Mouse (Mus musculus) liver, postnatal 0 days (tissue): ENCODE measurements around the gene Camk1.

Source experiments
- CTCF ChIP-seq: sonication (generic); IDR thresholded peaks from 2 replicates; pipeline ENCODE4 v1.5.1; 2016; ENCODE audit warnings: antibody characterized with exemption, low read depth
- EP300 ChIP-seq: IDR thresholded peaks from 2 replicates; pipeline ENCODE4 v1.6.1; 2016; ENCODE audit warnings: antibody characterized with exemption, low read depth, mild to moderate bottlenecking

DNA sequence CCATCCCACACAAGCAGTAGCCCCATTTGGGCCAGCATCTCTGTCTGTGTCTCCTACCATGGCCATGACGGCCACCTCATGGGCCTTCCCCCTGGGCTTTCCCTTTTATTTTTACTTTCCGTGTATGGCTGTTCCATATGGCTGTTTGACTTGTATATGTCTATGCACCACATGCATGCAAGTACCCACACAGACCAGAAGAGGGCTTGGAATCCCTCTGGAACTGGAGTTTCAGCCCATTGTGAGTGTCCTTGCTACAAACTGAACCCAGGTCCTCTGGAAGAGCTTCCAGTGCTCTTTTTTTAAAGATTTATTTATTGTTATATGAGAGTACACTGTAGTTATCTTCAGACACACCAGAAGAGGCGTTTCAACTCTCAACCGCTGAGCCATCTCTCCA is 17.7 kb upstream of the Camk1 start:
- TF ChIP-seq CTCF: peak; percentile 28; the same call in 1 of the 2 replicates
- TF ChIP-seq EP300: no peak
